10 mouse cellular contexts compared by ENCODE assay signal in genomic region chr13:59726139-59726867, GRCm38 (mm10). TPM values are rescaled to one million over a fixed set of nuclear protein-coding genes. Genes with fewer than 3 reads are reported as not detected.
DNase-seq lines count a peak whose midpoint lies in the region; ATAC-seq and TF ChIP-seq lines count a peak whose summit lies in the region.
"Had no signal": no experiment of that assay in that cellular context is flagged by ENCODE, and none has a peak within 500 bp of the region (broad histone marks: within the 10 kb centered on the region; RNA-seq: fewer than 3 reads in every experiment).

No protein-coding gene starts in this region.

- TF ChIP-seq CTCF in kidney, postnatal 0 days (IDR thresholded peaks at IDR 0.05; ENCODE audit: low read depth) = no peak

- H3K27me3 ChIP-seq in kidney, postnatal 0 days (ENCODE audit: insufficient read depth, low read length) = no peaks in the 10 kb centered on the region
- peaks cover 2% of the 10 kb centered on the region; the same call in 1 of the 2 replicates for H3K27me3 ChIP-seq in forebrain, embryonic 11.5 days (ENCODE audit: control insufficient read depth, insufficient read depth, low read length)
- H3K27me3 ChIP-seq in limb, embryonic 12.5 days = peaks cover 15% of the 10 kb centered on the region
- H3K27me3 ChIP-seq in neural tube, embryonic 14.5 days (ENCODE audit: control insufficient read depth, insufficient read depth, low read length) = no peaks in the 10 kb centered on the region

- H3K4me2 ChIP-seq in kidney, postnatal 0 days (ENCODE audit: low read length) = peak overlapping the region; percentile 34
- peak overlapping the region; percentile 37 for H3K4me2 ChIP-seq in forebrain, embryonic 11.5 days (ENCODE audit: low read depth, low read length, severe bottlenecking)
- peak overlapping the region; percentile 52 for H3K4me2 ChIP-seq in limb, embryonic 12.5 days
- H3K4me2 ChIP-seq in neural tube, embryonic 14.5 days (ENCODE audit: low read depth, low read length) = peak overlapping the region; percentile 31

- no peaks in the 10 kb centered on the region for H3K9me3 ChIP-seq in kidney, postnatal 0 days (replicated peaks; ENCODE audit: low read length)
- H3K9me3 ChIP-seq in forebrain, embryonic 11.5 days (ENCODE audit: control insufficient read depth, low read length) = no peaks in the 10 kb centered on the region
- H3K9me3 ChIP-seq in limb, embryonic 12.5 days = no peaks in the 10 kb centered on the region
- H3K9me3 ChIP-seq in neural tube, embryonic 14.5 days (ENCODE audit: control insufficient read depth, low read length) = no peaks in the 10 kb centered on the region

- H3K4me1 ChIP-seq in kidney, postnatal 0 days (replicated peaks; ENCODE audit: insufficient read depth, low read length) = peaks cover 5% of the 10 kb centered on the region; the same call in 1 of the 2 replicates
- H3K4me1 ChIP-seq in forebrain, embryonic 11.5 days (replicated peaks; ENCODE audit: control insufficient read depth, insufficient read depth, low read length) = no peaks in the 10 kb centered on the region
- peaks cover 11% of the 10 kb centered on the region; the same call in 1 of the 2 replicates for H3K4me1 ChIP-seq in limb, embryonic 12.5 days (replicated peaks)
- H3K4me1 ChIP-seq in neural tube, embryonic 14.5 days (ENCODE audit: control insufficient read depth, insufficient read depth, low read length) = no peaks in the 10 kb centered on the region

- H3K27ac ChIP-seq in kidney, postnatal 0 days = no peak overlapping the region
- H3K27ac ChIP-seq in forebrain, embryonic 11.5 days (ENCODE audit: low read depth, low read length) = no peak overlapping the region
- no peak overlapping the region for H3K27ac ChIP-seq in limb, embryonic 12.5 days
- H3K27ac ChIP-seq in neural tube, embryonic 14.5 days (ENCODE audit: low read depth, low read length) = no peak overlapping the region

- DNase-seq in kidney, postnatal 0 days (ENCODE audit: low spot score) = no peak
- no peak for DNase-seq in kidney, postnatal 25 days
- DNase-seq in forebrain, embryonic 11.5 days (ENCODE audit: low spot score) = no peak
- no peak for DNase-seq in left cerebral cortex, postnatal 10 days (ENCODE audit: extremely low spot score in 1 of 2, low spot score in 2 of 2)
- DNase-seq in Muller cell, postnatal 12 days (ENCODE audit: inconsistent ontology term) = no peak
- DNase-seq in left cerebral cortex, adult 11 months (ENCODE audit: low spot score) = no peak

- H3K9ac ChIP-seq in kidney, postnatal 0 days (ENCODE audit: low read depth, low read length) = no peak overlapping the region
- H3K9ac ChIP-seq in forebrain, embryonic 11.5 days (ENCODE audit: low read length) = peak overlapping the region; percentile 24
- peak overlapping the region; percentile 37; the same call in 1 of the 2 replicates for H3K9ac ChIP-seq in limb, embryonic 12.5 days (replicated peaks)
- no peak overlapping the region for H3K9ac ChIP-seq in neural tube, embryonic 14.5 days (replicated peaks; ENCODE audit: low read depth, low read length)

- 33% methylated on average over 29 of the region's 29 CpGs for WGBS in kidney, postnatal 0 days
- 32% methylated on average over 29 of the region's 29 CpGs for WGBS in forebrain, embryonic 11.5 days
- 29% methylated on average over 29 of the region's 29 CpGs for WGBS in limb, embryonic 12.5 days
- WGBS in neural tube, embryonic 14.5 days = 25% methylated on average over 29 of the region's 29 CpGs

- no peaks in the 10 kb centered on the region for H3K36me3 ChIP-seq in kidney, postnatal 0 days (ENCODE audit: insufficient read depth, low read length)
- no peaks in the 10 kb centered on the region for H3K36me3 ChIP-seq in forebrain, embryonic 11.5 days (ENCODE audit: control insufficient read depth, insufficient read depth, low read length)
- no peaks in the 10 kb centered on the region for H3K36me3 ChIP-seq in limb, embryonic 12.5 days
- H3K36me3 ChIP-seq in neural tube, embryonic 14.5 days (ENCODE audit: control insufficient read depth, insufficient read depth, low read length) = no peaks in the 10 kb centered on the region

- intact Hi-C loops in left cerebral cortex, postnatal 10 days (cut with DNase I) = loop anchor here (5.0 to 10.0 kb wide), 2 partner anchors 49 to 192 kb away; partner anchors contain the start of gene Golm1

- no peak for ATAC-seq in kidney, postnatal 0 days (replicated peaks; ENCODE audit: low FRiP score, low read depth)
- no peak for ATAC-seq in forebrain, embryonic 11.5 days (replicated peaks; ENCODE audit: low FRiP score)
- ATAC-seq in limb, embryonic 12.5 days (ENCODE audit: insufficient number of reproducible peaks, insufficient read depth, low FRiP score, low TSS enrichment, low read depth) = no peak
- no peak for ATAC-seq in neural tube, embryonic 14.5 days (ENCODE audit: low read depth)
- ATAC-seq: inflammation-experienced regulatory T-cells, adult 6 months had no signal

- no peak overlapping the region for H3K4me3 ChIP-seq in kidney, postnatal 0 days (replicated peaks; ENCODE audit: low read depth, low read length)
- no peak overlapping the region for H3K4me3 ChIP-seq in forebrain, embryonic 11.5 days (ENCODE audit: low read depth, low read length)
- H3K4me3 ChIP-seq in limb, embryonic 12.5 days (replicated peaks) = peak overlapping the region; percentile 21
- no peak overlapping the region for H3K4me3 ChIP-seq in neural tube, embryonic 14.5 days (ENCODE audit: low read depth, low read length)

RNA-seq across cellular contexts. Expression of gene Spata31d1d, which starts 5.2 kb away (rescaled TPM):
- polyA plus RNA-seq in kidney, postnatal 0 days (2015; fragmentation: Nextera tagmentation; extraction: Ambion mirVana) = not detected in 2 replicates
- polyA plus RNA-seq in forebrain, embryonic 11.5 days (2014; fragmentation: Nextera tagmentation; extraction: Ambion mirVana) = not detected in 2 replicates
- polyA plus RNA-seq in limb, embryonic 12.5 days (2016; fragmentation: Nextera tagmentation; extraction: Ambion mirVana) = not detected in 2 replicates
- polyA plus RNA-seq in neural tube, embryonic 14.5 days (2014; fragmentation: Nextera tagmentation; extraction: Ambion mirVana) = not detected in 2 replicates
- total RNA-seq in left cerebral cortex, postnatal 10 days (2021) = not detected
- total RNA-seq: common myeloid progenitor, adult 5-6 weeks had no signal
- polyA plus RNA-seq: inflammation-experienced regulatory T-cells, adult 6 months had no signal

RNA-seq across cellular contexts. Expression of gene Spata31d1b, which starts 14.2 kb away (rescaled TPM):
- polyA plus RNA-seq in kidney, postnatal 0 days (2015; fragmentation: Nextera tagmentation; extraction: Ambion mirVana) = not detected in 2 replicates
- polyA plus RNA-seq in forebrain, embryonic 11.5 days (2014; fragmentation: Nextera tagmentation; extraction: Ambion mirVana) = not detected in 2 replicates
- polyA plus RNA-seq in limb, embryonic 12.5 days (2016; fragmentation: Nextera tagmentation; extraction: Ambion mirVana) = not detected in 2 replicates
- not detected in 2 replicates for polyA plus RNA-seq in neural tube, embryonic 14.5 days (2014; fragmentation: Nextera tagmentation; extraction: Ambion mirVana)
- not detected for total RNA-seq in left cerebral cortex, postnatal 10 days (2021)
- total RNA-seq: common myeloid progenitor, adult 5-6 weeks had no signal
- polyA plus RNA-seq: inflammation-experienced regulatory T-cells, adult 6 months had no signal

RNA-seq across cellular contexts. Expression of gene Spata31d1a, which starts 16.2 kb away (rescaled TPM):
- 0.19 TPM in 1 of 2 replicates, not detected in the other for polyA plus RNA-seq in kidney, postnatal 0 days (2015; fragmentation: Nextera tagmentation; extraction: Ambion mirVana)
- not detected in 2 replicates for polyA plus RNA-seq in forebrain, embryonic 11.5 days (2014; fragmentation: Nextera tagmentation; extraction: Ambion mirVana)
- polyA plus RNA-seq in limb, embryonic 12.5 days (2016; fragmentation: Nextera tagmentation; extraction: Ambion mirVana) = not detected in 2 replicates
- 0.06 and 0.21 TPM in 2 replicates for polyA plus RNA-seq in neural tube, embryonic 14.5 days (2014; fragmentation: Nextera tagmentation; extraction: Ambion mirVana)
- under 1 TPM; 0.19 to 0.20 TPM for total RNA-seq in left cerebral cortex, postnatal 10 days (2021)
- total RNA-seq: common myeloid progenitor, adult 5-6 weeks had no signal
- polyA plus RNA-seq: inflammation-experienced regulatory T-cells, adult 6 months had no signal

RNA-seq across cellular contexts. Expression of gene 1700014D04Rik, which starts 20.2 kb away (rescaled TPM):
- polyA plus RNA-seq in kidney, postnatal 0 days (2015; fragmentation: Nextera tagmentation; extraction: Ambion mirVana) = not detected in 2 replicates
- 0.16 TPM in 1 of 2 replicates, not detected in the other for polyA plus RNA-seq in forebrain, embryonic 11.5 days (2014; fragmentation: Nextera tagmentation; extraction: Ambion mirVana)
- 0.24 and 0.46 TPM in 2 replicates for polyA plus RNA-seq in limb, embryonic 12.5 days (2016; fragmentation: Nextera tagmentation; extraction: Ambion mirVana)
- 0.10 and 0.52 TPM in 2 replicates for polyA plus RNA-seq in neural tube, embryonic 14.5 days (2014; fragmentation: Nextera tagmentation; extraction: Ambion mirVana)
- under 1 TPM; 0.43 to 0.81 TPM for total RNA-seq in left cerebral cortex, postnatal 10 days (2021)
- polyA plus RNA-seq: inflammation-experienced regulatory T-cells, adult 6 months had no signal

RNA-seq across cellular contexts. Expression of gene 4921517D22Rik, which starts 32.4 kb away (rescaled TPM):
- not detected in 2 replicates for polyA plus RNA-seq in kidney, postnatal 0 days (2015; fragmentation: Nextera tagmentation; extraction: Ambion mirVana)
- polyA plus RNA-seq in forebrain, embryonic 11.5 days (2014; fragmentation: Nextera tagmentation; extraction: Ambion mirVana) = not detected in 2 replicates
- not detected in 2 replicates for polyA plus RNA-seq in limb, embryonic 12.5 days (2016; fragmentation: Nextera tagmentation; extraction: Ambion mirVana)
- not detected in 2 replicates for polyA plus RNA-seq in neural tube, embryonic 14.5 days (2014; fragmentation: Nextera tagmentation; extraction: Ambion mirVana)
- not detected for total RNA-seq in left cerebral cortex, postnatal 10 days (2021)
- total RNA-seq: common myeloid progenitor, adult 5-6 weeks had no signal
- polyA plus RNA-seq: inflammation-experienced regulatory T-cells, adult 6 months had no signal

Comparison
In these comparisons a context has a peak if more than half of its experiments do, and no peak if none do; other contexts are left out.
1. H3K9ac ChIP-seq: peak in forebrain, embryonic 11.5 days (single experiment) and limb, embryonic 12.5 days (single experiment); none in kidney, postnatal 0 days (single experiment) and neural tube, embryonic 14.5 days (single experiment).
2. Peak in every context shown above with its lines, with median percentiles within 50 percentile points of each other: H3K4me2 ChIP-seq.